Mouse (Mus musculus): ENCODE measurements around the gene Gpr4.

GRCm38 (mm10) chr7:19213385-19213784 is 1.0 kb downstream of the Gpr4 start:
- TF ChIP-seq POLR2A (IDR thresholded peaks at IDR 0.05; ENCODE audit: insufficient read depth, low read length) = no peak
- no peak for TF ChIP-seq CTCF (IDR thresholded peaks at IDR 0.05; ENCODE audit: low read depth, low read length)
- TF ChIP-seq EP300 (IDR thresholded peaks at IDR 0.05; ENCODE audit: insufficient read depth, low read depth, low read length) = no peak

Measured in ES-Bruce4 (cell line).